Mouse (Mus musculus) brain, embryonic 14.5 days (tissue): ENCODE measurements around the gene Hsd3b1.
"Not testable (repeated sequence)": the region's sequence is repeated elsewhere in the genome, so short reads cannot be mapped to it uniquely, and the experiment has no call there.

Experiments
- CTCF ChIP-seq: fragments of 200-500 bp; IDR thresholded peaks from 2 replicates; pipeline ENCODE4 v1.5.1; 2012; ENCODE audit warnings: inconsistent platforms, mild to moderate bottlenecking, moderate library complexity, borderline replicate concordance; ENCODE audit not compliant: insufficient read depth, insufficient read length; ENCODE audit errors: extremely low read depth
- POLR2A ChIP-seq: fragments of 200-500 bp; IDR thresholded peaks from 2 replicates; pipeline ENCODE4 v1.6.1; 2012; ENCODE audit warnings: mild to moderate bottlenecking, inconsistent platforms, borderline replicate concordance; ENCODE audit not compliant: poor library complexity, insufficient read depth, insufficient read length, severe bottlenecking; ENCODE audit errors: extremely low read depth

DNA sequence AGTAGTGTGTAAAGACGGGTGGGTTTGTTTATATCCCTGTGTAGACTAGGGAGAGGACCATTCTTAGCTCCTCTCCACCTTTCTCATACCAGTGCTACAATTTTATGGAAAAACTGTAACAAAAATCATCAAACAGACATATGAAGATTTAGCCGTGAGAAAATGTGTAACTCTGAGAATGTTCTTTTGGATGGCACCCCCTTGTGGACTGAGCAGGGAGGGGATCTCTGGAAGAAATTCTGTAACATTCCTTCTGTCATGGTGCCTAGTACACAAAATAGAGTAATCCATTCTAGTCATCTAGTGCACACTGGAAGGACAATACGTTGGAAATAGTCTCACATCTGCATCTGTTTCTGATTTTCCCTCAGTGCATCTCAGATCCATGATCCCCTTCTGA, 54.6 kb downstream of the Hsd3b1 start:
- not testable (repeated sequence) for TF ChIP-seq CTCF, POLR2A
